19 mouse cellular contexts compared by ENCODE assay signal in the genomic region with DNA sequence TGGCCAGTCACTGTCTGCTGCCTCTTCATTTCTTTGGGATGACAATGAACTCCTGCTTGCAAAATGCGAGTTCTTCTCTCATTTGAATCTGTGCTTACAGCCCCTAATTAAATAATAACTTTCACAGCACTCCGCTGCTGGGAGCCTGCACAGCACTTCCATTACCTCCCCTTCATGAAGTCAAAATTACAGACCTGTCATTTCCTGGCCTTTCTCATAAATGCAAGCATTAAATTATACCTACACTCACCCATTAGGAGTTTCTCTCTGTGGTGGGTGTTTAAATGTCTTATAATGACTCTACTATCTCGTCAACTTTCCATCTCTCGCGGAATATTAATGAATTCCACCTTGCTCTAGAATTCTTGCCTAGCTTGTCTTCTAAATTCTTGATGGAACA.
"Had no signal": no experiment of that assay in that cellular context is flagged by ENCODE, and none has a peak within 500 bp of the region (broad histone marks: within the 10 kb centered on the region; RNA-seq: fewer than 3 reads in every experiment).

No protein-coding gene starts in this region.

- H3K36me3 ChIP-seq: limb, embryonic 12.5 days; limb, embryonic 15.5 days; liver, embryonic 12.5 days; liver, embryonic 15.5 days; lung, embryonic 15.5 days; midbrain, embryonic 12.5 days; neural tube, embryonic 12.5 days; stomach, embryonic 15.5 days had no signal

- H3K4me3 ChIP-seq: limb, embryonic 12.5 days; limb, embryonic 15.5 days; liver, embryonic 12.5 days; liver, embryonic 15.5 days; lung, embryonic 15.5 days; midbrain, embryonic 12.5 days; neural tube, embryonic 12.5 days; stomach, embryonic 15.5 days had no signal

- H3K4me1 ChIP-seq: limb, embryonic 12.5 days; limb, embryonic 15.5 days; liver, embryonic 12.5 days; liver, embryonic 15.5 days; lung, embryonic 15.5 days; midbrain, embryonic 12.5 days; neural tube, embryonic 12.5 days; stomach, embryonic 15.5 days had no signal

- H3K27ac ChIP-seq: limb, embryonic 12.5 days; limb, embryonic 15.5 days; liver, embryonic 12.5 days; liver, embryonic 15.5 days; lung, embryonic 15.5 days; midbrain, embryonic 12.5 days; neural tube, embryonic 12.5 days; stomach, embryonic 15.5 days had no signal

- DNase-seq: kidney, adult 18-20 months; kidney, adult 9 months; kidney, postnatal 14 days; kidney, postnatal 4 days; left cerebral cortex, postnatal 4 days; lung, adult 18-20 months; lung, postnatal 10 days; lung, postnatal 4 days; right cerebral cortex, postnatal 25 days; spleen, adult 18-20 months; thymus, postnatal 25 days had no signal

- H3K4me2 ChIP-seq: limb, embryonic 12.5 days; limb, embryonic 15.5 days; liver, embryonic 12.5 days; liver, embryonic 15.5 days; lung, embryonic 15.5 days; midbrain, embryonic 12.5 days; neural tube, embryonic 12.5 days; stomach, embryonic 15.5 days had no signal

- H3K27me3 ChIP-seq: limb, embryonic 12.5 days; limb, embryonic 15.5 days; liver, embryonic 12.5 days; liver, embryonic 15.5 days; lung, embryonic 15.5 days; midbrain, embryonic 12.5 days; neural tube, embryonic 12.5 days; stomach, embryonic 15.5 days had no signal

- ATAC-seq: liver, embryonic 12.5 days had no signal

- H3K9ac ChIP-seq: limb, embryonic 12.5 days; limb, embryonic 15.5 days; liver, embryonic 12.5 days; liver, embryonic 15.5 days; lung, embryonic 15.5 days; midbrain, embryonic 12.5 days; neural tube, embryonic 12.5 days; stomach, embryonic 15.5 days had no signal

- H3K9me3 ChIP-seq: limb, embryonic 12.5 days; limb, embryonic 15.5 days; liver, embryonic 12.5 days; liver, embryonic 15.5 days; lung, embryonic 15.5 days; midbrain, embryonic 12.5 days; neural tube, embryonic 12.5 days; stomach, embryonic 15.5 days had no signal
